27 mouse cellular contexts compared by ENCODE assay signal in genomic region chr1:102879109-102879508, GRCm38 (mm10).
"Had no signal": no experiment of that assay in that cellular context is flagged by ENCODE, and none has a peak within 500 bp of the region (broad histone marks: within the 10 kb centered on the region; RNA-seq: fewer than 3 reads in every experiment).

No protein-coding gene starts in this region.

- DNase-seq: cerebellum, adult 9-10 months; cerebellum, adult 9-11 months; cerebellum, postnatal 10 days; cerebellum, postnatal 14 days; cerebellum, postnatal 25 days; cerebellum, postnatal 36 days; embryo, embryonic 11 days; forebrain, postnatal 0 days; gastrocnemius, adult 2 months; gastrocnemius, postnatal 10 days; gastrocnemius, postnatal 14 days; gastrocnemius, postnatal 25 days; gastrocnemius, postnatal 36 days; heart, adult 18-20 months; heart, adult 2 months had no signal

- H3K9ac ChIP-seq: embryonic facial prominence, embryonic 12.5 days; embryonic facial prominence, embryonic 13.5 days; embryonic facial prominence, embryonic 15.5 days; forebrain, embryonic 12.5 days; forebrain, embryonic 13.5 days; forebrain, embryonic 15.5 days; forebrain, postnatal 0 days had no signal

- H3K36me3 ChIP-seq: embryonic facial prominence, embryonic 10.5 days; embryonic facial prominence, embryonic 12.5 days; embryonic facial prominence, embryonic 13.5 days; embryonic facial prominence, embryonic 15.5 days; forebrain, embryonic 10.5 days; forebrain, embryonic 12.5 days; forebrain, embryonic 15.5 days; heart, embryonic 10.5 days had no signal

- H3K9me3 ChIP-seq: embryonic facial prominence, embryonic 10.5 days; embryonic facial prominence, embryonic 12.5 days; embryonic facial prominence, embryonic 13.5 days; embryonic facial prominence, embryonic 15.5 days; forebrain, embryonic 10.5 days; forebrain, embryonic 12.5 days; forebrain, embryonic 13.5 days; forebrain, embryonic 15.5 days; heart, embryonic 10.5 days had no signal

- H3K4me1 ChIP-seq: embryonic facial prominence, embryonic 10.5 days; embryonic facial prominence, embryonic 12.5 days; embryonic facial prominence, embryonic 13.5 days; embryonic facial prominence, embryonic 15.5 days; forebrain, embryonic 10.5 days; forebrain, embryonic 12.5 days; forebrain, embryonic 13.5 days; forebrain, embryonic 15.5 days; heart, embryonic 10.5 days had no signal

- H3K27ac ChIP-seq: embryonic facial prominence, embryonic 10.5 days; embryonic facial prominence, embryonic 12.5 days; embryonic facial prominence, embryonic 13.5 days; embryonic facial prominence, embryonic 15.5 days; forebrain, embryonic 10.5 days; forebrain, embryonic 12.5 days; forebrain, embryonic 13.5 days; forebrain, embryonic 15.5 days; gastrocnemius, adult 2 months; heart, adult 2 months; heart, embryonic 10.5 days had no signal

- H3K27me3 ChIP-seq: embryonic facial prominence, embryonic 12.5 days; embryonic facial prominence, embryonic 13.5 days; embryonic facial prominence, embryonic 15.5 days; forebrain, embryonic 12.5 days; forebrain, embryonic 13.5 days; forebrain, embryonic 15.5 days had no signal

- H3K4me2 ChIP-seq: embryonic facial prominence, embryonic 12.5 days; embryonic facial prominence, embryonic 13.5 days; embryonic facial prominence, embryonic 15.5 days; forebrain, embryonic 12.5 days; forebrain, embryonic 13.5 days; forebrain, embryonic 15.5 days had no signal

- H3K4me3 ChIP-seq: embryonic facial prominence, embryonic 10.5 days; embryonic facial prominence, embryonic 12.5 days; embryonic facial prominence, embryonic 13.5 days; embryonic facial prominence, embryonic 15.5 days; erythroblast, embryonic 14.5 days; forebrain, embryonic 10.5 days; forebrain, embryonic 12.5 days; forebrain, embryonic 13.5 days; forebrain, embryonic 15.5 days; gastrocnemius, adult 2 months; heart, adult 2 months; heart, embryonic 10.5 days had no signal

- ATAC-seq: forebrain, embryonic 13.5 days; forebrain, embryonic 14.5 days; forebrain, embryonic 15.5 days; forebrain, embryonic 16.5 days; forebrain, postnatal 0 days had no signal
